Mouse (Mus musculus) cerebellum, postnatal 4 days (tissue): ENCODE measurements around the gene Mup4.
"Not testable (repeated sequence)": the region's sequence is repeated elsewhere in the genome, so short reads cannot be mapped to it uniquely, and the experiment has no call there.

ENCODE experiments used
- DNase-seq, 2 experiments: peaks; one replicate each; pipeline ENCODE4 v3.0.0; 2022; ENCODE audit warnings: low spot score in 2 of 2, mixed read lengths in 1 of 2

Gene Mup4

DNA sequence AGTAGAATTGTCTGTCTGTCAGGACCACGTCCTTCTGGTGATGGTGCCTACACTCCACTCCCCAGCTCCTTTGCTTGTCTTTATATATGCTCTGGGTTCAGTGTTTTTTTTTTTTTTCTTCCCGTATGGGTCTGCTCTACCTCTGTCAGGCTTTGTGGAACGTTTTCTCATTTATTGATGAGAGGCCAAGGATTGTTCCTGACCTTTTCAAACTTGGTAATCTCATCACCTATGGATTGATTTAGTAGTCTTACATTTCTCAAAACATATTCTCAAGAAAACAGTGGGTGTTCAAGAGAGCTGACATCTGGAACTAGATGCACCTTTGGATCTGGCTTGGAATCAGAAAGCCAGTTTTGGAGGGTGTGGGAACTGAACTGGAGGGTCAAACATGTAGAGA is at the start of gene Mup4:
Mup4 (minus strand) TSS at position 101 of the 400 bp plus-strand sequence.
- DNase-seq: no peak

DNA sequence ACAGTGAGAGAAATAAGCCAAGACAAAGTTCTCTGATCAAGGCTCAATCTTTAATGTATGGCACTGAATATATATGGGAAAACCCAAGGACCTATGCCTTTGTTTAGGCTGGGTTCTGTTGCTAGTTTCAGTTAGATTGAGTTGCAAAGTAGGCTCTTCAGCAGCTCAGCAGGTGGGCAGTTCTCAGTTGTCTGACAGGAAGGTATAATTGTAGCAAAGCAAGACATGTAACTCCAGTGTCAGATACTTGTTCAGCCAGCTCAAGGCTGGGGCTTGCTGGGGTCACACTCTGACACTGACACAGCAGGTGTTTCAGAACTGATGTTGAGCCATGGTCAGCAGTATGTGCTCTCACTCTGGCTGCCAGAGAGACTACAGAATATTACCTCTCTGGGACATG is 37.4 kb upstream of the Mup4 start:
- DNase-seq: not testable (repeated sequence)

DNA sequence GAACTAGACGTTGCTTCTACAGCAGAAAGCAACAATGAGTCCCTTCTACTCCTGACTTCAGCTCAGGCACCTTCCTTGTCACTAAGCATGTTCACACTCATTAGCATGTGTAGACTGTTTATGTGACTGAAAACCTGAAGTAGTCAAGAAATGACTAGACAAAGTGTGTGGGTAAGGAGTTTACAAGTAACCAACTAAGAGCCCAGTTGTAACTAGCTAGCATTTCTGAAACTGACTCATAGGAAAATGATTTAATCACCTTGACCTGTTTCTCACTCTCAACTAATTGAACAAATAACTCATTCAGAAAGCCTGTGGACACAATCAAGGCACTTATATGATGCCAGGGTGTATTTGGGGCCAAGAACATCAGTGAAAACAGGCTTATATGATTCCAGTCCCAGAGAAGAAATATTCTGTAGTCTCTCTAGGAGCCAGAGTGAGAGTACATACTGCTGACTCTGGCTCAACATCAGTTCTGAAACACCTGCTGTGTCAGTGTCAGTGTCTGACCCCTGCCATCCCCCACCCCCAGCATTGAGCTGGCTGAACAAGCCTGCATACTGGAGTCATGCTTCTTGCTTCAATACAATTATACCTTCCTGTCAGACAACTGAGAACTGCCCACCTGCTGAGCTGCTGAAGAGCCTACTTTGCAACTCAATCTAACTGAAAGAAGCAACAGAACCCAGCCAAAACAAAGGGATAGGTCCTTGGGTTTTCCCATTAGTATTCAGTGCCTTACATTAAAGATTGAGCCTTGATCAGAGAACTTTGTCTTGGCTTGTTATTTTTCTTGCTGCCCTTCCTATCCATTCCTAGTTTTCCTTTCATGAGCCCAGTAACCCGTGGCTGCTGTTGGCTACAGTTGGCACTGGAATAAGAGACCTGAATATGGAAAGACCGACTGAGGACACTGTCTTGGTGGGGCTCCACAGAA is 3.2 kb upstream of the Mup4 start, which contains the start of gene Mup6:
Mup6 (plus strand) TSS at position 890 of the 940 bp plus-strand sequence.
- no peak for DNase-seq

DNA sequence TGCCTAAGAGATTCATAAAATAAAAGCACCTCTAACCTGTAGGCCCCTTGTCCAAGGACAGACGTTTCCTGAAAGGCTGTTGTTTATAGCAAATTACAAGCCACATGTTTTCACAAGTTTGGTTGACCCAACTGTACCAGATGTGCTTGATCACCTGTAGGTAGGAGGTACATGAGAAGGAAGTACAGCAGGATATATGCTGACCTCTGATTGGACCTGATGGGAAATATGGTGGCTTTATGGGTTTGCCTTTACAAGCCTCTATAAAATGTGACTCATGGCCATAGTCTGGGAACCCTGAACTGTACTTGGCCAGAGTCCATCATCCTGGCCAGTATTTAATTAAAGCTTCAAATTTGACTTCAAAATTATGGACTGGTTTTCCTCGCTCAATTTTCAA is 23.0 kb downstream of the Mup4 start:
- no peak for DNase-seq

DNA sequence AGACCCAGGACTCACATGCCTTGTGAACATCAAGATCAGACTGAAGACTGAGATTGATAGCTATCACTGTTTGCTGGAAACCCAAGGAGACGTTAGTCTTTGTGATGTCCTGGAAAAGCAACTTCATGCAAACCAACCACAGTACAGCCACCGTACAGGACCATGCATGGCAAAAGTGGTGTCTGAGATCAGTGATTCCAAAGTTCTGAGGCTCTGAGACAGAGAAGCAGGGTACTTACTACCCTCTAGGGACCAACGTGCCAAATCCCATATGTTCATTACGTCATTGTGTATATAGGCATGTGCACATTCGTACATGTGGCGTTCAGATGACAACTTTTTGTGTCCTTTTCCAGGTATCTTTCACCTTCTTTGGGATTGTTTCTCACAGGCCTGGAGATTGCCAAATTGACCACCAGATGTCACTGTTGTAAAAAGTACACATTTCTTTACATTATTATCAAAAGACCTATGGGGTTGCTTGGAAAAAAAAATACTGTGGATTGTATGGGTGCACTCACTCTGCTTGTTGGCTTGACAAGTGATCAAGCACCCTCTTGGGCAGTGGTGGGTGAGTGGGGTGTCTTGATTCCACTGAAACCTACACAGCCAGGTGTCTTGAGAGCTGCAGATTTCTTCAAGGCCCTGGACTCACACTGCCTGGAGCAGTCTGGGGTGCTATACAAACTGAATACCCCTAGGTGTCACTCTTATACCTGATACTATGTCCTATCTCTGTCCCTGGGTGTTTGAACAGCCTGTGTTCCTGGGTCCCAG is 27.8 kb downstream of the Mup4 start:
- DNase-seq: no peak

DNA sequence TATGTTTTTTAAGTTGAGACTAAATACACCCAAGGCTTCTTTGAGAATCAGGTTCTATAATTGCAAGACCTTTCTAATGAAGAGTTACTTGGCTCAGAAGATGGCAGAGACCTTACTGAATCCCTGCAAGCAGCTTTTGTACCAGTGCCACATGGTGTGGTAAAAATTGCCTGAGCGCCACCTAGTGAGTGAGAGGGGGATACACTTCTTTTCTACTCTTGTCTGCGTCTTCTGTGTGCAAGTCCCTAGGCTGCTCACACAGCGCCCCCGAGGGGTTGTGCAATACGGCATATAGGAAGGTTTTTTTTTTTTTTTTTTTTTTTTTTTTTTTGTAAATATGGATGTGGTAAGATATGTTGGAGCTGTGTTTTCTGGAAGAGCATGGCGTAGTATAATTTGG is 32.2 kb downstream of the Mup4 start:
- peak in 1 of 2 experiments; percentile 53 for DNase-seq

DNA sequence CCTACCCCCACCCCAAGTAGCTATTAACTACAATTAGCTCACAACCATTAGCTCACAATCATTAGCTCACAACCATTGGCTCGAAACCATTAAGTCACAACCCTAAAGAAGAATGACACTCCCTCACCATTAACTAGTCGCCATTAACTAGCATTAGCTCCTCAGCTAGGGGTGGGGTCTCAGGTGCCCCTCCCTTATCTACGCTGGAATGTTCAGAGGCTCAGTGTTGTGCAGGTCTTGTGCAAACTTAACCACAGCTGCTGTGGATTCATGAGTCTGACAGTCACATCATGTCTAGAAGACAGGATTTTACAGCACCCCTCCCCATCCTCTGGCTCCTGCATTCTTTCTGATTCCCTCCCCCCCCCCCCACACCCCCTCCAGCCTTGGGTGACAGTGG is 32.8 kb downstream of the Mup4 start:
- no peak for DNase-seq

DNA sequence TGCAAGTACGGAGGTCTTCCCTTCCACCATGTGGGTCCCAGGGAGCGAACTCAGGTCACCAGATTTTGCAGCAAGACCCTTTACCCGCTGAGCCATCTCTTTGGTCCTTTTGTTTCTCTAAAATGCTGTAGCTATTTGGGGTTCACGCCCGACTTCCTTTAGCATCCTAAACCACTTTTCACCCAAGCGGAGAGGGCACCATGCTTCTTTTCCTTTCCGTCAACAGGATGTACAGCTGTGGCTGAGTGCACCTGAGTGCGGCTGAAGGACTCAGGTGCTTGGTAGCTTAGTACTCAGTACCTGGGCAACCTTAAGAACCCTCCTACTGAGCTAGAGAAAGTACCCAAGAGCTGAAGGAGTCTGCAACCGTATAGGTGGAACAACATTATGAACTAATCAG is 35.4 kb downstream of the Mup4 start:
- DNase-seq: no peak

DNA sequence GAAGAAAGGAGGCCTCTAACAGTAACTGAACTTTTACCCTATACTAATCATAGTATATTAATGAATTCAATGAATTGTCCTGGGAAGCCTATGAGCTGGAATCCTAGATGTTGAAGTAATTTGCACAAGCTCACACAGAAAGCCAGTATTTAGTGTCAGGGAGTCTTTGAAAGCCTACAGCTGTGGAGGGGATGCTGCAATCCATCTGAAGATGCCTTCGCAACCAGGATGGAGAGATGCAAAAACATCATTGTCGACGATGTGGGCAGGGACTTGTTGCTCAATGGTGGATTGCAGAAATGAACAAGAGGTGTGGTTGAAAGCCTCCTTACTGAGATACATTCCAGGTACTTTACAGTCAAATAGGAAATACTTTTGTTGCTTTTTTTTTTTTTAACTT is 42.5 kb downstream of the Mup4 start:
- DNase-seq: no peak

DNA sequence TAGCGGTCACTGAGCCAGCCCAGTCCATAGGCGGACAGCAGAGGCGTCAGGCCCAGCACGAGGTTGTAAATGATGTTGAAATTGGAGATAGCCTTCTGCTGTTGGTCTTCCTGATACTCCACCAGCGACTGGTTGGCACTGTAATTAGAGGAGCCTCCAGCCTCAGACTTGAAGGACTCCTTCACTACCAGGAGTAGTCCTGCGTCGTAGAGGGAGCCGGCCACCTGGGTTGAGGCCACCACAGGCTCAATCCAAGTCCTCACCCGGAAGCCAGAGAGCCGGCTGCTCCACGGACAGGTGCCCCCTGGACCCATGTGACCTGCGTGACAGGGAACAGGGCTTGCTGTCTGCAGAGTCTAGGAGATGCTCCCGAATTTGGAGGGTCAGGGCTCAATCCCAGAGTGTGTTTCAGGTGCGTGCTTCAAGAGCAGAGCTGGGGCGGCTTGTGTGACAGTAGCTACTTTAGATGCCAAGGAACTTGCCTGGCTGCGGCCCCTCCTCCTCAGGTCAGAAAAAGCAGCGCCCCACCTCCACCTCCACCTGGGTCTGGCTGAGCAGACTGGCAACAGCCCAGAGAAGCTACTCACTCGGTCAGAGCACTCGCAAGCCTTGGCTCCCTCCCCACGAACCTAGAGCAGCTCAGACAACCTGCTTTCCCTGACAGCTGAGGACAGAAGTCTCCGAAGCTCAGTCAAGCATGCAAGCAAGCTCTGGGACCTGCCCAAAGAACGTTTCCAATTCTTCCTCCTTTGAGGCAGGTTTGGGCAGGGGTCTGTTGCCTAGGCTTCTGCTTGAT is 45.7 kb downstream of the Mup4 start, which contains the start of gene Slc46a2:
Slc46a2 (minus strand) TSS at position 449 of the 796 bp plus-strand sequence.
- DNase-seq: no peak

DNA sequence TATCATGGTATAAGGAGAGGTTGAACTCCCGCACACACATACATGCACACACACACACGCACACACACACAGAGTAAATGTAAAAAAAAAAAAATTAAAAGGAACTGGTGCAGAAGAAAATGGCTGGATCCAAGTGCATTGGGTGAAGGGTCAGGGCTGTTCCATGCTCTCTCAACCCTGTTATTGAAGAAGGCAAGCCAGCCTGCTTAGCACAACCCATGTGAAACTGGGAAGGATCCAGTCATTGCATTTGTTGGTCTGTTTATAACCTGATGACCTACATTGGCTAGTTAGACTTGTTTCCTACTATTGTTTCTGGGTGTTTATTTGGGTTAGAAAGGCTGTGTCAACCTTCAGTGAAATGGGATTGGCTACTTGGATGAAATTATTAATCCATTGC is 51.7 kb downstream of the Mup4 start:
- DNase-seq: no peak

DNA sequence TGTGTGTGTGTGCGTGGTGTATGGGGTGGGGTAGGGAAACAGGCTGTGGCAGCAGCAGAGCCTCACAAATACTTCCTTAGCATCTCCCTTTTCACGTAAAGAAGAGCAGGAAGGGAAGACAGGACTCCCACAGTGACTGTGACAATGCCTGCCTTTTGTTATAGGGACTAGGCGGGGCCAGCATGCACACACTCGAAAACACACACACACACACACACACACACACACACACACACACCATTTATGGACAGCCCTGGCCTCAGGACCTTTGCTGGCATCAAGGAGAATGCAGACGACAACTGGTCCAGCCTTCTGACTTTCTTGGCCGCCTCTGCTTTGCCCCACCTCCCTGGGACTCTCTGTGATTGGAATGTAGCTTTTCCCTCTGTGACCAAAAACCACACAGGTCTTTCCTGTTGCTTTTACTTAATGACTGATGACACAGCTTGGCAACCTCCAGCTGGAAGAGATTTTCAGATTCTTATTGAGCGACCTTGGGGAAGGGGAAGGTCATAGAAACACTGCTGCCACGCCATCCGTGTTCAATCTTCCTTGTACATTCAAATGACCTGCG is 52.8 kb downstream of the Mup4 start:
- no peak for DNase-seq

DNA sequence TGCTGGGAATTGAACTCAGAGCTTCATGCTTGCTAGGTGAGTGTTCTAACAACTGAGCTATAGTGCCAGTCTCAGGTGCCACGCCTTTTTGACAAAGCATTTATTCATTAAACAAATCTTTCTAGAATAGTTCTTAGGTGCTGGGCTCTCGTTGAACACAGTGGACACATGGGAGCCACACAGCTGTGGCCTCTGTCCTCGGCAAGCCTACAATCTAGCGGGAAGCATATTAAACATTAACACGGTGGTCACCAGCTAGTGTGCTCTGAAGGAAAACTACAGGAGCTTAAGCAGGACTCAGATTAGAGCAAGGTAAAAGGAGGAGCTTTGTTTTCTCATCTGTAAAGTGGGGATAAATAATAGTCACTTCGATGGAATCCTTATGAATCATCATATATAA is 53.4 kb downstream of the Mup4 start:
- DNase-seq: no peak
